Mouse (Mus musculus) hematopoietic multipotent progenitor cell, adult 10-12 weeks (in vitro differentiated cells): ENCODE measurements around the gene Vmn1r77. TPM values are rescaled to one million over a fixed set of nuclear protein-coding genes. Genes with fewer than 3 reads are reported as not detected.

Experiments
- polyA plus RNA-seq: library from polyadenylated mRNA; stranded (reverse); fragments of >175 nt; gene quantifications from 2 replicates; pipeline ENCODE4 v1.2.3, GENCODE M21; 2012; ENCODE audit warnings: low replicate concordance

Vmn1r77 gene
- not detected in 2 replicates for polyA plus RNA-seq

GRCm38 (mm10) chr7:12036452-12036851 lies at the start of gene Vmn1r77:
Vmn1r77 (plus strand) TSS chr7:12036752.

Other genes starting within 250 kb of the Vmn1r77 start
- not detected in 2 replicates for gene Vmn1r74, start 202.8 kb upstream of the Vmn1r77 start, polyA plus RNA-seq
- not detected in 2 replicates for gene Vmn1r75, start 162.1 kb upstream of the Vmn1r77 start, polyA plus RNA-seq
- gene Vmn1r76, start 98.5 kb upstream of the Vmn1r77 start, polyA plus RNA-seq, result not detected in 2 replicates
- gene Vmn1r78, start 113.5 kb downstream of the Vmn1r77 start, polyA plus RNA-seq, result 0.02 TPM in 1 of 2 replicates, not detected in the other
- not detected in 2 replicates for gene Vmn1r79, start 134.5 kb downstream of the Vmn1r77 start, polyA plus RNA-seq
- 0.07 TPM in 1 of 2 replicates, not detected in the other for gene Vmn1r80, start 152.5 kb downstream of the Vmn1r77 start, polyA plus RNA-seq
- gene Vmn1r81, start 231.5 kb downstream of the Vmn1r77 start, polyA plus RNA-seq, result 0.01 TPM in 1 of 2 replicates, not detected in the other